Mouse (Mus musculus): ENCODE results near the gene Krt80. TPM values are rescaled to one million over a fixed set of nuclear protein-coding genes. Genes with fewer than 3 reads are reported as not detected.

Krt80 gene
- total RNA-seq, 2 experiments from 2014 or later, result 2.9 to 3.9 TPM

DNA sequence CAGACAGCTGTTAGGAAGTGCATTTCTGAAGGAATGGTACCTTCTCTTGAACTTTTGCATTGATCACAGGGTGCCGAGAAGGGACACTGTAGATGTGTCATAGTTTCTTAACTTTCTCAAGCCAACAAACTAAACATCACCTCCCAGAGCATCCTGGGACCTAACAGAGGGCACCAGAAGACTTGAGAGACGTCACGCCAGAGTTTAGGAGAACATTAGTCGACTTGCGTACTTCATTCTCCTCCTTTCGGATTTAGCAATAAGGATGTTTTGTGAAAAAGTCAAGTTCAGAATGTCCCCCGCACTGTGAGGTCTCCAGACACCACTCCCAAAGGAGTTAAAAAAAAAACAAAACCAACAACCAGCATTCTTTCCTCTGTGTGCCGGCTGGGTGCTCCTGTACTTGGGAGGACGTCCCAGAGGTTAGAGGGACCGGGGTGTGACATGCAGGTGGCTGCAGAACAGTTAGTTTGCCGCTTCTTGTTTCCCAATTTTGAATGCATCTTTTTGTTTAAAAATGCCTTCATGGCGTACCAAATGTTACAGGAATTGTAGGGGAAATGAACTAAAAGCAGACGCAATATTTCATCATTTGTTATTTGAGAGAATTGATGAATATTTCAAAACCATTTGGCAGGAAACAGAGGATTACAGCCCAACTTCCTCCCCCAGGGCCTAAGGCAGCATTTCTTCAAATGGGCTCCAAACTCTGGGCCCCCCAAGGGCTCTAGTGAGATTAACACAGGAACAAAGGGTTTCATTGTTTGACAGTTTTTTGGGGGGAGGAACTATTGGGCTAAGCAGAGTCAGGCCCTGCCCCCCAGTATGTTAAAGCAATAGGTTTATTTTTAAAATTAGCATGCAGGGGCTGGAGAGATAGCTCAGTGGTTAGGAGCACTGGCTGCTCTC, 61.3 kb downstream of the Krt80 start:
- Histone ChIP-seq H3K27ac (no peak overlapping the region), H3K4me3 (no peak overlapping the region)
- no peak for DNase-seq (ENCODE audit: extremely low spot score in 1 of 2, low spot score in 2 of 2)
- TF ChIP-seq CTCF (IDR thresholded peaks at IDR 0.05), result no peak
- intact Hi-C loops (cut with DNase I), result no loop called here

DNA sequence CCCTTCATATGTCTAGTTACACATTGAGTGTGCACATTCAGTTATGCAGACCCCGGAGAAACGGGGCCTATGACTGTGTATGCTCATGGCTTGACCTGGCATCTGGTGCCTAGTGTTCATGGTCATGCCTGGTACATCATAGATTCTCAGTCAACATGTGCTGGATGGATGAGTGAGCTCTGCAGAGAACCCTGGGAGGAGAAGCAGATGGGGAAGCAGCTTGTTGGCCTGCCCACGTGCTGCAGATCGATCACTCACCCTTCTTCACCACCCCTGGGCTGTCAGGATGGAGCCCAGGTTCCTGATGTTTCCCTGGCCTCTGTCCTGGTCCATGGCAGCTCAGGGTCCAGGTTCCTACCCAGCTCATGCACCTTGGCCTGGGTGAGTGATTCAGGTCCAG, 63.5 kb downstream of the Krt80 start:
- Histone ChIP-seq H3K4me3 (no peak overlapping the region), H3K27ac (no peak overlapping the region)
- no peak for TF ChIP-seq CTCF (IDR thresholded peaks at IDR 0.05)
- intact Hi-C loops (cut with DNase I), result no loop called here
- DNase-seq (ENCODE audit: extremely low spot score in 1 of 2, low spot score in 2 of 2), result no peak

DNA sequence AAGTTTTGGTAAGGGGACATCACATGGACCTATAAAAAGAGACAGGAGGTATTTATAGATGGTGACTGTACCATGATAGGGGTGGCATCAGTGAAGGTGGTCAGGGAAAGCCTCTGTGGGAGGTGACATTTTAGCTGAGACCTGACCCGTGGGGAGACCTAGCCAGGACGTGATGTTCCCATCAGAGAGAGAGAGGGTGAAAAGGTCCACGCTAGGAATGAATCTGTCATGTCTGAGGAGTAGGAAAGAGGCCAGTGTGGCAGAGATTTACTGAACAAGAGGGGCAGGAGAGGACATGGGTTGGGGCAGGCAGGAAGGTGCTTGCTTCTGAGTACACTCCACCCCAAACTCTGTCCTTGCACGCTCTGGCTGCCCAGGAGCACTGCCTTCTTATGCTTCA, 66.1 kb downstream of the Krt80 start:
- DNase-seq (ENCODE audit: extremely low spot score in 1 of 2, low spot score in 2 of 2), result no peak

DNA sequence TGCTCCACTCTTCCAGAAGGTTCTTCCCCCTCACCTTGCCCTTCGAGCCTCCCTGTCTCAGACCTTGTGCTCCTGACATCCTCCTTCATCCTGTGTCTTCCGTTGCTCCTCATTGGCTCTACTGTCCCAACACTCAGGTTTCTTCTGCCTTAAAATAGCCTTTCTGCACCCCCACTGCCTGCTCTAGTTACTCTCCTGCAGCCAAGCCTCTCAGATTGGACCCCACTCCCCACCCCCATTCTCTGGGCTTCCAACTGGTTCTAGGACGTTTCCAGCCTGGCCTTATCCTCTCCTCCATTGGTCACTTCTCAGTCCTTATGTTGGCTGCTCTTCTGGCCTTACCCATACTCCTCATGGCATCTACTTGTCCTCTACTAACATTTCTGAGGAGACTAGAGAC, 67.8 kb downstream of the Krt80 start:
- no peak for DNase-seq (ENCODE audit: extremely low spot score in 1 of 2, low spot score in 2 of 2)
- Histone ChIP-seq H3K27ac (no peak overlapping the region), H3K4me3 (no peak overlapping the region)
- TF ChIP-seq CTCF (IDR thresholded peaks at IDR 0.05), result no peak
- intact Hi-C loops (cut with DNase I), result no loop called here

More for the DNA sequence above, 66.1 kb downstream of the Krt80 start:
- no peak overlapping the region for H3K4me3 ChIP-seq
- no peak for TF ChIP-seq CTCF (IDR thresholded peaks at IDR 0.05)
- no peak overlapping the region for H3K27ac ChIP-seq
- intact Hi-C loops (cut with DNase I), result no loop called here

DNA sequence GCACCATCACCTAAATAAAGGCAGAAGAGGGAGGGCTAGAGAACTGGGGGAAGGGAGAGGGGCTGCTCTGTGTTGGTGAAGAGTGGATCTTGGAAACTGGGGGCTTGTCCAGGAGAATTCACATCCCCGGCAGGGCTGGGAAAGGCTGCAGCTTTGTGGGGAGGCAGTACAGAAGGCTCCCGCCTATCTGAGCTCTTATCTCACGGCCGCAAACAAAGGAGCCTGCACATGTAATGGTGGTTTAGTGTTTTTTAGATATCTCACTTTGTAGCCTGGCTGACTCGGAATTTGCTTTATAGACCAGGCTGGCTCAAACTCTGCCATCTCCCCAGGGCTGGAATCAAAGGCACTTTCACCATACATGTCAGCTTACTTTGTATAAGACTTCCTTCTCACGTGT, 69.8 kb downstream of the Krt80 start:
- H3K27ac ChIP-seq, result no peak overlapping the region
- TF ChIP-seq CTCF (IDR thresholded peaks at IDR 0.05), result no peak
- DNase-seq (ENCODE audit: extremely low spot score in 1 of 2, low spot score in 2 of 2), result no peak
- intact Hi-C loops (cut with DNase I), result no loop called here
- no peak overlapping the region for H3K4me3 ChIP-seq

- Histone ChIP-seq H3K27ac (no peak overlapping the region), H3K4me3 (no peak overlapping the region)
- DNase-seq (ENCODE audit: extremely low spot score in 1 of 2, low spot score in 2 of 2), result no peak
- TF ChIP-seq CTCF (IDR thresholded peaks at IDR 0.05), result no peak
- intact Hi-C loops (cut with DNase I), result no loop called here
Measured at GRCm38 (mm10) chr15:101299480-101299960, 70.4 kb downstream of the Krt80 start.

- intact Hi-C loops (cut with DNase I), result no loop called here
- no peak for DNase-seq (ENCODE audit: extremely low spot score in 1 of 2, low spot score in 2 of 2)
- no peak overlapping the region for H3K27ac ChIP-seq
- TF ChIP-seq CTCF (IDR thresholded peaks at IDR 0.05), result no peak
- no peak overlapping the region for H3K4me3 ChIP-seq
Measured at GRCm38 (mm10) chr15:101298550-101298949, 71.4 kb downstream of the Krt80 start.

- no peak for TF ChIP-seq CTCF (IDR thresholded peaks at IDR 0.05)
- Histone ChIP-seq H3K4me3 (no peak overlapping the region), H3K27ac (no peak overlapping the region)
- intact Hi-C loops (cut with DNase I), result no loop called here
- DNase-seq (ENCODE audit: extremely low spot score in 1 of 2, low spot score in 2 of 2), result no peak
Measured at GRCm38 (mm10) chr15:101297988-101298387, 72.0 kb downstream of the Krt80 start.

Small RNAs within 50 kb of the gene (microRNA-seq; reads per million reads assigned to microRNA genes)
- gene Mir1941, result 12.7 to 14.6 reads per million in 2 experiments

Other genes starting within 250 kb of the Krt80 start
- gene Acvrl1, start 241.6 kb downstream of the Krt80 start, total RNA-seq (2021), result 10 to 100 TPM; 13.8 to 15.1 TPM
- 100 to 1,000 TPM; 102 to 114 TPM for gene Acvr1b, start 196.1 kb downstream of the Krt80 start, total RNA-seq (2021)
- gene Grasp, start 146.0 kb downstream of the Krt80 start, total RNA-seq (2021), result 100 to 1,000 TPM in 1 of 2 experiments, 10 to 100 TPM in 1; 89.7 to 107 TPM
- gene Nr4a1, start 115.9 kb downstream of the Krt80 start, total RNA-seq (2021), result 100 to 1,000 TPM; 155 to 210 TPM
- gene Atg101, start 85.9 kb downstream of the Krt80 start, total RNA-seq (2021), result 10 to 100 TPM; 41.9 to 44.5 TPM
- under 1 TPM; 0.30 to 0.41 TPM for gene 6030408B16Rik, start 77.0 kb downstream of the Krt80 start, total RNA-seq (2021)
- gene Krt7, start 40.9 kb upstream of the Krt80 start, total RNA-seq (2021), result under 1 TPM; 0.09 to 0.48 TPM
- under 1 TPM in 1 of 2 experiments, not detected in 1; 0.14 TPM for gene Krt87, start 68.6 kb upstream of the Krt80 start, total RNA-seq (2021)
- not detected for gene Krt88, start 77.6 kb upstream of the Krt80 start, total RNA-seq (2021)
- gene Krt81, start 93.6 kb upstream of the Krt80 start, total RNA-seq (2021), result not detected
- not detected for gene Krt86, start 103.3 kb upstream of the Krt80 start, total RNA-seq (2021)
- not detected for gene Krt83, start 121.3 kb upstream of the Krt80 start, total RNA-seq (2021)
- gene Gm49425, start 147.1 kb upstream of the Krt80 start, total RNA-seq (2021), result not detected
- gene Krt84, start 162.7 kb upstream of the Krt80 start, total RNA-seq (2021), result not detected
- not detected for gene Krt82, start 180.5 kb upstream of the Krt80 start, total RNA-seq (2021)
- gene Krt90, start 192.8 kb upstream of the Krt80 start, total RNA-seq (2021), result not detected
- gene Krt75, start 203.7 kb upstream of the Krt80 start, total RNA-seq (2021), result not detected

Data from left cerebral cortex, adult 2 months (tissue).